Mouse (Mus musculus) embryo, embryonic 10.5 days (tissue): ENCODE data around the gene Nradd.
A peak's percentile ranks its signal among the peaks of the same experiment; 100 is the strongest.

Source experiments
- DNase-seq: peaks from one replicate; pipeline ENCODE4 v3.0.0-alpha.2; 2015; ENCODE audit warnings: low spot score

Nradd gene

GRCm38 (mm10) chr9:110652963-110653654, 28.9 kb upstream of the Nradd start:
- no peak for DNase-seq

GRCm38 (mm10) chr9:110651931-110652722, 27.9 kb upstream of the Nradd start:
- peak; percentile 33 for DNase-seq

GRCm38 (mm10) chr9:110649775-110650174, 25.5 kb upstream of the Nradd start:
- peak; percentile 43 for DNase-seq

GRCm38 (mm10) chr9:110645219-110645618, 21.0 kb upstream of the Nradd start:
- DNase-seq = no peak

GRCm38 (mm10) chr9:110644295-110644694, 20.0 kb upstream of the Nradd start:
- no peak for DNase-seq

GRCm38 (mm10) chr9:110643787-110644186, 19.5 kb upstream of the Nradd start:
- no peak for DNase-seq

GRCm38 (mm10) chr9:110642812-110643524, 18.7 kb upstream of the Nradd start:
- no peak for DNase-seq

GRCm38 (mm10) chr9:110641006-110641405, 16.8 kb upstream of the Nradd start:
- no peak for DNase-seq

GRCm38 (mm10) chr9:110638611-110639021, 14.4 kb upstream of the Nradd start:
- no peak for DNase-seq

GRCm38 (mm10) chr9:110635225-110635624, 11.0 kb upstream of the Nradd start:
- peak; percentile 85 for DNase-seq

GRCm38 (mm10) chr9:110633882-110634281, 9.6 kb upstream of the Nradd start:
- no peak for DNase-seq

GRCm38 (mm10) chr9:110632671-110633070, 8.4 kb upstream of the Nradd start:
- DNase-seq = no peak

GRCm38 (mm10) chr9:110631651-110632275, 7.5 kb upstream of the Nradd start:
- peak; percentile 58 for DNase-seq

- DNase-seq = peak; percentile 85
Measured at GRCm38 (mm10) chr9:110631191-110631590, 6.9 kb upstream of the Nradd start.

- no peak for DNase-seq
Measured at GRCm38 (mm10) chr9:110630171-110630570, 5.9 kb upstream of the Nradd start.

- DNase-seq = no peak
Measured at GRCm38 (mm10) chr9:110625350-110625908, 1.2 kb upstream of the Nradd start.

- DNase-seq = peak; percentile 21
Measured at GRCm38 (mm10) chr9:110623416-110624195, 646 bp downstream of the Nradd start.

- no peak for DNase-seq
Measured at GRCm38 (mm10) chr9:110622621-110623219, 1.5 kb downstream of the Nradd start.

GRCm38 (mm10) chr9:110620685-110621084, 3.6 kb downstream of the Nradd start:
- no peak for DNase-seq

GRCm38 (mm10) chr9:110620180-110620579, 4.1 kb downstream of the Nradd start:
- no peak for DNase-seq

- DNase-seq = no peak
Measured at GRCm38 (mm10) chr9:110617081-110617480, 7.2 kb downstream of the Nradd start.
